Comparison of ENCODE assay signal across 8 mouse cellular contexts in genomic region chr8:125557391-125558108, GRCm38 (mm10). TPM values are rescaled to one million over a fixed set of nuclear protein-coding genes. Genes with fewer than 3 reads are reported as not detected.
DNase-seq lines count a peak whose midpoint lies in the region; ATAC-seq lines count a peak whose summit lies in the region.

No protein-coding gene starts in this region.

- no peaks in the 10 kb centered on the region for H3K9me3 ChIP-seq in neural tube, embryonic 12.5 days
- H3K9me3 ChIP-seq in forebrain, embryonic 12.5 days, result no peaks in the 10 kb centered on the region
- H3K9me3 ChIP-seq in limb, embryonic 15.5 days, result no peaks in the 10 kb centered on the region
- no peaks in the 10 kb centered on the region for H3K9me3 ChIP-seq in stomach, embryonic 16.5 days (replicated peaks; ENCODE audit: control insufficient read depth, low read length)

- 78% methylated on average over 10 of the region's 10 CpGs for WGBS in neural tube, embryonic 12.5 days
- 82% methylated on average over 10 of the region's 10 CpGs for WGBS in forebrain, embryonic 12.5 days
- WGBS in limb, embryonic 15.5 days, result 36% methylated on average over 10 of the region's 10 CpGs
- 44% methylated on average over 10 of the region's 10 CpGs for WGBS in stomach, embryonic 16.5 days

- peaks cover 41% of the 10 kb centered on the region for H3K4me1 ChIP-seq in neural tube, embryonic 12.5 days
- H3K4me1 ChIP-seq in forebrain, embryonic 12.5 days, result peaks cover 58% of the 10 kb centered on the region
- H3K4me1 ChIP-seq in limb, embryonic 15.5 days, result peaks cover 62% of the 10 kb centered on the region
- peaks cover 52% of the 10 kb centered on the region for H3K4me1 ChIP-seq in stomach, embryonic 16.5 days (ENCODE audit: control insufficient read depth, insufficient read depth, low read length)

- no peak for DNase-seq in neural tube, embryonic 10.5 days (ENCODE audit: extremely low spot score, low spot score)
- no peak for DNase-seq in embryo, embryonic 9.5 days (ENCODE audit: extremely low spot score)
- no peak for DNase-seq in frontal cortex, postnatal 36 days (ENCODE audit: low spot score in 2 of 2)

- no peak for ATAC-seq in neural tube, embryonic 12.5 days (ENCODE audit: low FRiP score, low read depth)
- ATAC-seq in forebrain, embryonic 12.5 days (ENCODE audit: low FRiP score), result no peak
- ATAC-seq in limb, embryonic 15.5 days (ENCODE audit: insufficient number of reproducible peaks, low FRiP score, low TSS enrichment, low read depth), result no peak
- no peak for ATAC-seq in stomach, embryonic 16.5 days (ENCODE audit: insufficient read depth, low FRiP score)
- no peak for ATAC-seq in cerebellum, adult (ENCODE audit: insufficient number of reproducible peaks, low FRiP score, low TSS enrichment)

- H3K27me3 ChIP-seq in neural tube, embryonic 12.5 days (replicated peaks), result no peaks in the 10 kb centered on the region
- no peaks in the 10 kb centered on the region for H3K27me3 ChIP-seq in forebrain, embryonic 12.5 days
- H3K27me3 ChIP-seq in limb, embryonic 15.5 days, result 0 out of 2 replicates have a peak, but pooled peaks cover 3% of the 10 kb centered on the region
- H3K27me3 ChIP-seq in stomach, embryonic 16.5 days (ENCODE audit: control insufficient read depth, insufficient read depth, low read length), result no peaks in the 10 kb centered on the region

- no peak overlapping the region for H3K9ac ChIP-seq in neural tube, embryonic 12.5 days
- peak overlapping the region; percentile 40; the same call in 1 of the 2 replicates for H3K9ac ChIP-seq in forebrain, embryonic 12.5 days
- H3K9ac ChIP-seq in limb, embryonic 15.5 days, result no peak overlapping the region
- H3K9ac ChIP-seq in stomach, embryonic 16.5 days (ENCODE audit: low read length), result peak overlapping the region; percentile 8; the same call in 1 of the 2 replicates

- peak overlapping the region; percentile 48; the same call in 1 of the 2 replicates for H3K4me2 ChIP-seq in neural tube, embryonic 12.5 days (replicated peaks)
- peak overlapping the region; percentile 51 for H3K4me2 ChIP-seq in forebrain, embryonic 12.5 days
- no peak overlapping the region for H3K4me2 ChIP-seq in limb, embryonic 15.5 days
- H3K4me2 ChIP-seq in stomach, embryonic 16.5 days (ENCODE audit: low read depth, low read length), result peak overlapping the region; percentile 37; the same call in 1 of the 2 replicates

- no peak overlapping the region for H3K27ac ChIP-seq in neural tube, embryonic 12.5 days
- peak overlapping the region; percentile 97 for H3K27ac ChIP-seq in forebrain, embryonic 12.5 days
- H3K27ac ChIP-seq in limb, embryonic 15.5 days, result peak overlapping the region; percentile 73
- H3K27ac ChIP-seq in stomach, embryonic 16.5 days (ENCODE audit: low read length), result peak overlapping the region; percentile 85

- H3K36me3 ChIP-seq in neural tube, embryonic 12.5 days, result no peaks in the 10 kb centered on the region; the same call in 1 of the 2 replicates
- H3K36me3 ChIP-seq in forebrain, embryonic 12.5 days (replicated peaks), result no peaks in the 10 kb centered on the region
- no peaks in the 10 kb centered on the region for H3K36me3 ChIP-seq in limb, embryonic 15.5 days
- no peaks in the 10 kb centered on the region for H3K36me3 ChIP-seq in stomach, embryonic 16.5 days (ENCODE audit: control insufficient read depth, insufficient read depth, low read length)

- H3K4me3 ChIP-seq in neural tube, embryonic 12.5 days, result no peak overlapping the region
- no peak overlapping the region for H3K4me3 ChIP-seq in forebrain, embryonic 12.5 days (replicated peaks)
- no peak overlapping the region for H3K4me3 ChIP-seq in limb, embryonic 15.5 days
- H3K4me3 ChIP-seq in stomach, embryonic 16.5 days (replicated peaks; ENCODE audit: low read length), result no peak overlapping the region

RNA-seq across cellular contexts. Expression of gene Sipa1l2, which starts 12.1 kb away (rescaled TPM):
- 24.4 and 25.9 TPM in 2 replicates for polyA plus RNA-seq in neural tube, embryonic 12.5 days (2016; fragmentation: Nextera tagmentation; extraction: Ambion mirVana)
- polyA plus RNA-seq in forebrain, embryonic 12.5 days (2016; fragmentation: Nextera tagmentation; extraction: Ambion mirVana), result 33.2 and 37.2 TPM in 2 replicates
- polyA plus RNA-seq in limb, embryonic 15.5 days (2015; fragmentation: Nextera tagmentation; extraction: Ambion mirVana), result 12.0 and 12.7 TPM in 2 replicates
- polyA plus RNA-seq in stomach, embryonic 16.5 days (2015; fragmentation: Nextera tagmentation; extraction: Ambion mirVana), result 8.6 and 9.3 TPM in 2 replicates

Comparison
In these comparisons a context has a peak if more than half of its experiments do, and no peak if none do; other contexts are left out.
1. H3K9ac ChIP-seq: peak in forebrain, embryonic 12.5 days (single experiment) and stomach, embryonic 16.5 days (single experiment); none in neural tube, embryonic 12.5 days (single experiment) and limb, embryonic 15.5 days (single experiment).